Mouse (Mus musculus): ENCODE results near the gene Stra6. TPM values are rescaled to one million over a fixed set of nuclear protein-coding genes. Genes with fewer than 3 reads are reported as not detected.

The Stra6 gene
- polyA plus RNA-seq, 1 experiment from 2014 or later = 0.89 TPM

DNA sequence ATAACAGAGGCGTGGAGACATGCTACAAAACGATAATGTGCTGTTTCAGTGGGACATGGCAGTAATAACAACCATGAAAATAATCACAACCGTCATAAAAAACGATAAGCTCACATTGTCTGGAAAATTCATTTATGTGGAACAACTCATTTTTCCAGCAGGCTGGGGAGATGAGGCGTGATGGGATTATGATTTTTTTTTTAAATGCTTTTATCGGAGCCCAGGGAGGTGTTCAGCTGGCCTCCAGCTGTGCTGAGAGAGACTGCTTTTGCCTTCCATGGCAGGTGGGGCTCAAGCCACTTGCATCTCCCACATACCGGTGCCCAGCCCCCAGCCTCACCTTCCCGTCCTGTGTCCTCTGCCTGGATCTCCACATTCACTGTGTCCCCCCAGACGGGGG lies 22.6 kb downstream of the Stra6 start:
- 0 out of 2 replicates have a peak, but pooled peaks cover 6% of the 10 kb centered on the region for H3K4me1 ChIP-seq (ENCODE audit: control insufficient read depth, insufficient read depth, low read length)
- no peaks in the 10 kb centered on the region for H3K9me3 ChIP-seq (replicated peaks; ENCODE audit: control insufficient read depth, low read length)
- 38% methylated on average over 9 of the region's 9 CpGs for WGBS
- ATAC-seq (replicated peaks; ENCODE audit: extremely low read depth, insufficient read depth, low FRiP score) = no peak
- no peak overlapping the region for H3K9ac ChIP-seq (ENCODE audit: low read length)
- no peak overlapping the region for H3K27ac ChIP-seq (ENCODE audit: low read length)
- no peak overlapping the region for H3K4me2 ChIP-seq (ENCODE audit: low read depth, low read length)
- H3K36me3 ChIP-seq (ENCODE audit: control insufficient read depth, insufficient read depth) = no peaks in the 10 kb centered on the region
- no peak overlapping the region for H3K4me3 ChIP-seq (ENCODE audit: low read length)
- peaks cover 11% of the 10 kb centered on the region for H3K27me3 ChIP-seq (ENCODE audit: control insufficient read depth, insufficient read depth, low read length)

GRCm38 (mm10) chr9:58086861-58087260 lies 23.3 kb downstream of the Stra6 start:
- no peak overlapping the region for H3K9ac ChIP-seq (ENCODE audit: low read length)
- no peak overlapping the region for H3K27ac ChIP-seq (ENCODE audit: low read length)
- no peaks in the 10 kb centered on the region for H3K9me3 ChIP-seq (replicated peaks; ENCODE audit: control insufficient read depth, low read length)
- 0 out of 2 replicates have a peak, but pooled peaks cover 6% of the 10 kb centered on the region for H3K4me1 ChIP-seq (ENCODE audit: control insufficient read depth, insufficient read depth, low read length)
- no peak overlapping the region for H3K4me3 ChIP-seq (ENCODE audit: low read length)
- peaks cover 11% of the 10 kb centered on the region for H3K27me3 ChIP-seq (ENCODE audit: control insufficient read depth, insufficient read depth, low read length)
- no peak for ATAC-seq (replicated peaks; ENCODE audit: extremely low read depth, insufficient read depth, low FRiP score)
- 59% methylated on average over 7 of the region's 7 CpGs for WGBS
- H3K4me2 ChIP-seq (ENCODE audit: low read depth, low read length) = no peak overlapping the region
- no peaks in the 10 kb centered on the region for H3K36me3 ChIP-seq (ENCODE audit: control insufficient read depth, insufficient read depth)

DNA sequence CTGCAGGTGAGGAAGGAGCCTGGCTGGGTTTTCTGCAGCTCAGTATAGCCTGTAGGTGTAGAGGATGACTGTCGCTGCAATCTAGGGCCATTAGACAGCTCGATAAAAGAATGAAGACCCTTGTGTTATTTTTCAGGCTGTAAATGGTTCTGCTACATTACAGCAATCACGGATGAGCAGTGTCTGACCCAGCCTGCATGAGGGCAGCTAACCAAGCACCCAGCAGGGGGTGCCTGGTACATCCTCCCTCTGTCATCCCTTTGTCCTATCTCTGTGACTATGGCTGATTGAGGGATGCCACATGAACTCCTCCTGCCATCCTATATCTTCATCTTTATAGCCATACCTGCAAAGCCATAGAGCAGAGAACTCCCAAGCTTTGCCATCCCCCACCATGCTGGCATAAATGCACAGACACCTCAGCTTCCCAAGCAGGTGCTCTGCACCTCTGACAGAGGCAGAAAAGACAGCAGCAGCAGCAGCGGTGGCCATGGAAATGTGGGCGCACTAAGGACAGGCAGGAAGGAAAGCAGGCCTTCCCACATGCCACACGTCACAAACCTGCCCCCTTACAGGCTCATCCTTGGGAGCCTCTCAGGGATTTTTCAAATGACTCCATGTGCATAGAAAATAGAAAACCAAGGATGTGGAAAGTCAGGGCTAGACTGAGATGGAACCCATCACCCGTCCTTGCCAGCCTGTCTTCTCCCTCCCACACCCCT lies 23.9 kb downstream of the Stra6 start:
- Histone ChIP-seq H3K36me3 (ENCODE audit: control insufficient read depth, insufficient read depth) (no peaks in the 10 kb centered on the region), H3K27me3 (ENCODE audit: control insufficient read depth, insufficient read depth, low read length) (peaks cover 11% of the 10 kb centered on the region), H3K9ac (ENCODE audit: low read length) (no peak overlapping the region), H3K9me3 (replicated peaks; ENCODE audit: control insufficient read depth, low read length) (no peaks in the 10 kb centered on the region), H3K4me2 (ENCODE audit: low read depth, low read length) (no peak overlapping the region), H3K4me3 (ENCODE audit: low read length) (no peak overlapping the region), H3K27ac (ENCODE audit: low read length) (no peak overlapping the region), H3K4me1 (ENCODE audit: control insufficient read depth, insufficient read depth, low read length) (0 out of 2 replicates have a peak, but pooled peaks cover 6% of the 10 kb centered on the region)
- ATAC-seq (replicated peaks; ENCODE audit: extremely low read depth, insufficient read depth, low FRiP score) = no peak
- 63% methylated on average over 7 of the region's 7 CpGs for WGBS

DNA sequence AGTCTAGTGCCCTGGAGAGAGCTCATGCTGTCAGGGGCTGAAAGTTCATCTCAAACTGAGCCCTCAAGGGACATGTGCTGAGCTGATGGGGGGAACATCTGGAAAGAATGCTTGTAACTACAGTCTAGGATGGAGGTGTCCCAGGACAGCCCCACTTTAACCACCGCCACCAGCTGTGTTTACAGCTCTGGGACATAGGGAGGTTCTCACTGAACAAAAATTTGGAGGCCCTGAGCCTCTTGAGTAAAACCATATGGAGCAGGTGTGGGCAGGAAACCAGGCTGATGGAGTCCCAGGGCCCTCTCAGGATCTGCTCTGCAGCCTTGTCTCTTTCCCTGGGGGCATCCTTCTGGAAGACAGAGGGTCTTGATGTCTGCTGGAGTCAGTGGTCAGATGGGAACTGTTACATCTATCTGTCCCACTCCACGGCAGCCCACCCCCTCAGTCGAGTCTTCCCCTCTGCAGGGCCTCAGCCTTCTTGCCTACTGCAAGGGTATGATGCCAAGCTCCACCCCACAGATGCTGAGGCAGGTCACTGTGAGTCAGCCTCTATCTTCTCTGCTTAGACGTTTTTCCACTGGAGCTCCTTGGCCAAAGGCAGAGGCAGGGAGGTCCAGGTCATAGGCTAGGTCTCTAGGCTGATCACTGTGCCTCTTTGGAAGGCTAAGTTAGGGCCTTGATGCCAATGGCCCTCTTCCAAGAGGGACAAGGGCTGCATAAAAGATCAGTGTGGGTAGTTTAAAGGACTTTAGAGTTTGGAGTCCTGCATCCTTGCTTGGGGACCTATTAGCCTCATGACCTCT lies 28.2 kb downstream of the Stra6 start:
- H3K27me3 ChIP-seq (ENCODE audit: control insufficient read depth, insufficient read depth, low read length) = peaks cover 4% of the 10 kb centered on the region; the same call in 1 of the 2 replicates
- no peak overlapping the region for H3K4me2 ChIP-seq (ENCODE audit: low read depth, low read length)
- no peak overlapping the region for H3K27ac ChIP-seq (ENCODE audit: low read length)
- H3K9me3 ChIP-seq (replicated peaks; ENCODE audit: control insufficient read depth, low read length) = no peaks in the 10 kb centered on the region
- no peaks in the 10 kb centered on the region for H3K36me3 ChIP-seq (ENCODE audit: control insufficient read depth, insufficient read depth)
- no peak overlapping the region for H3K4me3 ChIP-seq (ENCODE audit: low read length)
- no peak overlapping the region for H3K9ac ChIP-seq (ENCODE audit: low read length)
- no peaks in the 10 kb centered on the region for H3K4me1 ChIP-seq (ENCODE audit: control insufficient read depth, insufficient read depth, low read length)
- 54% methylated on average over 4 of the region's 4 CpGs for WGBS
- ATAC-seq (replicated peaks; ENCODE audit: extremely low read depth, insufficient read depth, low FRiP score) = no peak

- no peak overlapping the region for H3K4me3 ChIP-seq (ENCODE audit: low read length)
- no peak overlapping the region for H3K9ac ChIP-seq (ENCODE audit: low read length)
- WGBS = 65% methylated on average over 7 of the region's 7 CpGs
- H3K9me3 ChIP-seq (replicated peaks; ENCODE audit: control insufficient read depth, low read length) = no peaks in the 10 kb centered on the region
- H3K36me3 ChIP-seq (ENCODE audit: control insufficient read depth, insufficient read depth) = no peaks in the 10 kb centered on the region
- H3K4me1 ChIP-seq (ENCODE audit: control insufficient read depth, insufficient read depth, low read length) = no peaks in the 10 kb centered on the region
- ATAC-seq (replicated peaks; ENCODE audit: extremely low read depth, insufficient read depth, low FRiP score) = no peak; the same call in 1 of the 2 replicates
- no peak overlapping the region for H3K4me2 ChIP-seq (ENCODE audit: low read depth, low read length)
- no peaks in the 10 kb centered on the region for H3K27me3 ChIP-seq (ENCODE audit: control insufficient read depth, insufficient read depth, low read length)
- H3K27ac ChIP-seq (ENCODE audit: low read length) = no peak overlapping the region
Observed at GRCm38 (mm10) chr9:58092581-58093269, 29.1 kb downstream of the Stra6 start.

DNA sequence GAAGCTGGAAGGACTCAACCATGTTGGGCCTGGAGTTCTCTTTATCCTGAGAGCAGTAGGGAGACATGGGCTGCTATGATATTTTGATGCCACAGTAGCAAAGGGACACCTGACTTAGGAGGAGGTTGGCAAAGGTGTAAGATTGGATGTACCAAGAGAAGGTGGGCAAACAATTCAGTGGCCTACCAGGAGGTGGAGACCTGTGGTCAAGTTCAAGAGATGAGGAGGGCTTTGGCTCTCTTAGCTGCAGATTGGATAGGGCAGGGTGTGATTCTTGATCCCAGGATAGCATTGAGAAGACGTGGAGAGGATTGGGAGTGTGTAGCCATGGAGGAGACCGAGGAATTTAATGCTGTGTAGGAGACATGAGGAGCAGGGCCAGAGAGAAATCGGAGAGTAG lies 30.2 kb downstream of the Stra6 start:
- H3K27ac ChIP-seq (ENCODE audit: low read length) = no peak overlapping the region
- H3K27me3 ChIP-seq (ENCODE audit: control insufficient read depth, insufficient read depth, low read length) = 0 out of 2 replicates have a peak, but pooled peaks cover 2% of the 10 kb centered on the region
- 70% methylated on average over 3 of the region's 3 CpGs for WGBS

GRCm38 (mm10) chr9:58095977-58096376 lies 32.4 kb downstream of the Stra6 start:
- Histone ChIP-seq H3K36me3 (ENCODE audit: control insufficient read depth, insufficient read depth) (no peaks in the 10 kb centered on the region), H3K9me3 (replicated peaks; ENCODE audit: control insufficient read depth, low read length) (no peaks in the 10 kb centered on the region), H3K27ac (ENCODE audit: low read length) (no peak overlapping the region), H3K4me1 (ENCODE audit: control insufficient read depth, insufficient read depth, low read length) (no peaks in the 10 kb centered on the region), H3K9ac (ENCODE audit: low read length) (no peak overlapping the region), H3K27me3 (ENCODE audit: control insufficient read depth, insufficient read depth, low read length) (0 out of 2 replicates have a peak, but pooled peaks cover 2% of the 10 kb centered on the region), H3K4me3 (ENCODE audit: low read length) (no peak overlapping the region), H3K4me2 (ENCODE audit: low read depth, low read length) (no peak overlapping the region)
- no peak for ATAC-seq (replicated peaks; ENCODE audit: extremely low read depth, insufficient read depth, low FRiP score)
- WGBS = 70% methylated on average over 6 of the region's 6 CpGs

More for the DNA sequence above, 30.2 kb downstream of the Stra6 start:
- no peak overlapping the region for H3K4me2 ChIP-seq (ENCODE audit: low read depth, low read length)
- H3K4me1 ChIP-seq (ENCODE audit: control insufficient read depth, insufficient read depth, low read length) = no peaks in the 10 kb centered on the region
- H3K9ac ChIP-seq (ENCODE audit: low read length) = no peak overlapping the region
- no peak for ATAC-seq (replicated peaks; ENCODE audit: extremely low read depth, insufficient read depth, low FRiP score)
- no peaks in the 10 kb centered on the region for H3K9me3 ChIP-seq (replicated peaks; ENCODE audit: control insufficient read depth, low read length)
- no peaks in the 10 kb centered on the region for H3K36me3 ChIP-seq (ENCODE audit: control insufficient read depth, insufficient read depth)
- no peak overlapping the region for H3K4me3 ChIP-seq (ENCODE audit: low read length)

DNA sequence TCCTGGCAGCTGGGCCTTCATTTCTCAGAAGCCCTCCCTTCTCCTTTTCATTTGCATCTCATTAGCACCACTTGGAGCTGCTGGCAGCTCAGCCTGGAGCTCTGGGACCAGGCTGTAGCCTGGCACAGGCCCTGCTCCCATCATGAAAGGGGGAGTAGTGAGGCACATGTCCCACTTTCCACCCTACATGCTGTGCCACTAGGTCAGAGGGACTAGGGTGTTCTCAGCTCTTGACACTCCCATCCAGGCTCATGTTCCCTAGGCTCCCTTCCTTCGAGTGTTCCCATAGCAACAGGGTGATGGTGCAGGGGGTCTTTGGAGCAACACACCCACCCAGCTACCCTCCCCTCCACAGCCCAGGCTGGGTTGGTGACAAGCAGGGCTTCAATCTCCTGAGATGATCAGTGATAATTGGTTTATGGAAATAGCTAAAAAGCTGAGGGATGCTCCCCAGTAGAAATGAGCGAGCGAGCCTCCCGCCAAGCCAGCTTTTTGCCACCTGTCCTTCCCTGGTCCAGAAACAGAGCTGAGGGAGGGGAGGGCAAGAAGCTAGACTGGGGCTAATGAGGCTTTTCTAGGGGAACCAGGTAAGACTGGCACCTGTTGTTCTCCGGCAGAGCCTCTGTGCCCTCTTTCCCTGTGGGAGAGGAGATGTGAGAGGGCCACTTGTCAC lies 33.2 kb downstream of the Stra6 start:
- Histone ChIP-seq H3K27me3 (ENCODE audit: control insufficient read depth, insufficient read depth, low read length) (0 out of 2 replicates have a peak, but pooled peaks cover 2% of the 10 kb centered on the region), H3K4me1 (ENCODE audit: control insufficient read depth, insufficient read depth, low read length) (no peaks in the 10 kb centered on the region), H3K36me3 (ENCODE audit: control insufficient read depth, insufficient read depth) (no peaks in the 10 kb centered on the region), H3K4me2 (ENCODE audit: low read depth, low read length) (no peak overlapping the region), H3K4me3 (ENCODE audit: low read length) (no peak overlapping the region), H3K9me3 (replicated peaks; ENCODE audit: control insufficient read depth, low read length) (no peaks in the 10 kb centered on the region), H3K27ac (ENCODE audit: low read length) (no peak overlapping the region), H3K9ac (ENCODE audit: low read length) (no peak overlapping the region)
- no peak for ATAC-seq (replicated peaks; ENCODE audit: extremely low read depth, insufficient read depth, low FRiP score)
- WGBS = 65% methylated on average over 5 of the region's 5 CpGs
